Mouse (Mus musculus) ES-E14 (cell line): ENCODE results near the gene Tmem185b. TPM values are rescaled to one million over a fixed set of nuclear protein-coding genes. Genes with fewer than 3 reads are reported as not detected.

Experiments used
- DNase-seq: peaks from one replicate; pipeline ENCODE4 v3.0.0-alpha.2; 2013; ENCODE audit warnings: low read depth, low spot score
- H3K27ac ChIP-seq: 2 replicates; pipeline ENCODE4 v1.5.1; 2012; ENCODE audit warnings: low read depth, mild to moderate bottlenecking, low read length, moderate library complexity, mixed read lengths; ENCODE audit not compliant: poor library complexity, insufficient read depth, severe bottlenecking
- H3K36me3 ChIP-seq: 2 replicates; pipeline ENCODE4 v1.6.1; 2012; ENCODE audit warnings: mild to moderate bottlenecking, low read length, moderate library complexity, mixed read lengths; ENCODE audit not compliant: control insufficient read depth, poor library complexity, insufficient read depth, severe bottlenecking
- H3K4me1 ChIP-seq, 2 experiments: fragments of 150-350 bp in 1 of 2; sonication (generic) in 1 of 2; 2 replicates each; pipeline ENCODE4 v1.6.1; 2012; ENCODE audit warnings: low read length in 2 of 2, mild to moderate bottlenecking in 1 of 2, mixed read lengths in 1 of 2; ENCODE audit not compliant: control insufficient read depth in 2 of 2, insufficient read depth in 2 of 2, poor library complexity in 1 of 2
- H3K4me3 ChIP-seq, 2 experiments: fragments of 150-350 bp in 1 of 2; sonication (generic) in 1 of 2; 2 replicates each; pipeline ENCODE4 v1.5.1; 2012; ENCODE audit warnings: low read length in 2 of 2, low read depth in 1 of 2, mild to moderate bottlenecking in 1 of 2, mixed read lengths in 1 of 2; ENCODE audit not compliant: insufficient read depth in 1 of 2, poor library complexity in 1 of 2, severe bottlenecking in 1 of 2
- H3K9ac ChIP-seq: 2 replicates; pipeline ENCODE4 v1.6.1; 2012; ENCODE audit warnings: low read depth, mild to moderate bottlenecking, low read length, mixed read lengths; ENCODE audit not compliant: poor library complexity, insufficient read depth, severe bottlenecking
- H3K9me3 ChIP-seq: fragments of 150-350 bp; sonication (generic); 2 replicates; pipeline ENCODE4 v1.6.1; 2012; ENCODE audit warnings: low read depth, mild to moderate bottlenecking, low read length; ENCODE audit not compliant: control insufficient read depth, insufficient read depth
- CHD2 ChIP-seq: IDR thresholded peaks from 2 replicates; pipeline ENCODE4 v1.6.1; 2014; ENCODE audit warnings: mild to moderate bottlenecking, low read depth, low read length, inconsistent platforms
- HCFC1 ChIP-seq: IDR thresholded peaks from 2 replicates; pipeline ENCODE4 v1.6.1; 2012; ENCODE audit warnings: low read length, inconsistent platforms, borderline replicate concordance; ENCODE audit not compliant: insufficient read depth
- MAFK ChIP-seq: IDR thresholded peaks from 2 replicates; pipeline ENCODE4 v1.6.1; 2014; ENCODE audit warnings: mild to moderate bottlenecking, low read depth, low read length, inconsistent platforms; ENCODE audit not compliant: insufficient read depth
- ZC3H11A ChIP-seq: IDR thresholded peaks from 2 replicates; pipeline ENCODE4 v1.6.1; 2012; ENCODE audit warnings: low read depth, mild to moderate bottlenecking, inconsistent platforms, low read length, borderline replicate concordance
- ZNF384 ChIP-seq: IDR thresholded peaks from 2 replicates; pipeline ENCODE4 v1.6.1; 2012; ENCODE audit warnings: low read depth, low read length, inconsistent platforms
- in situ Hi-C, 2 experiments: fragments of 600-800 bp; cut with MboI; formaldehyde crosslinking; loops; one replicate each; pipeline ENCODE4 v1.15.1; 2025; ENCODE audit warnings: low sequenced_read_pairs in 2 of 2, inconsistent platforms in 1 of 2; ENCODE audit not compliant: unreplicated experiment in 2 of 2
- total RNA-seq: library from RNA; depleted of rRNA; stranded (reverse); fragments of 300-350 nt; gene quantifications from 2 replicates; pipeline ENCODE4 v1.2.3, GENCODE M21; 2012

Gene Tmem185b
- total RNA-seq, 1 experiment, result 27.0 TPM

DNA sequence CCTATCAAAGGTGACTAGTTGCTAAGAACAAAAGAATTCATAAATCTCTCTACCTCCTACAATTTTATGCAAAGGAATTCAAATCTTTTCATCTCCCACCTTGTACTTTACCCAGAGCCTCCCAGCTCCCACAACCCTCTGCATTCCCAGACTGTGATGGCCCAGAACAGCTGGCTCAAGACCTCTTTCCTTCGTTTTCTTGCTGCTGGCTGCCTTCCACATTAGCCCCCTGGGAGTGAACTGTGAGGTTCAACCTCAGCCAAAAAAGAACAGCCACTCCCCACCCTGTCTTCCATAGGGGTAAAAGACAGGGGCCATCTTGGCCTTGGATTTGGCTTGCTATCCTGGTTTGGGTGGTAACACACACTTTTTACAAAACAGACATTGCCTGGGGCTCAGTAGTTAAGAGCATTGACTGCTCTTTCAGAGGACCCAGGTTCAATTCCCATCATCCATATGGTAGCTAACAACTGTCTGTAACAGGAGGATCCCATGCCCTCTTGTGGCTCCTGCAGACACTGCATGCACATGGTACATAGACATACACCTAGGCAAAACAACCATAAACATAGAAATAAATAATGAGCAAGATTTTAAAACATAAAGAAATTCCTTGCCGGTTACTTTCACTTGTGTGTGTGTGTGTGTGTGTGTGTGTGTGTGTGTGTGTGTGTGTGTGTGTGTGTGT is 31.8 kb upstream of the Tmem185b start:
- Histone ChIP-seq H3K36me3 (no peaks in the 10 kb centered on the region), H3K9ac (no peak overlapping the region), H3K9me3 (no peaks in the 10 kb centered on the region), H3K27ac (no peak overlapping the region), H3K4me1 (peaks cover 2 to 45% of the 10 kb centered on the region in 2 experiments), H3K4me3 (no peak overlapping the region)
- TF ChIP-seq ZC3H11A, result no peak
- DNase-seq, result no peak
- in situ Hi-C loops, result no loop called here

DNA sequence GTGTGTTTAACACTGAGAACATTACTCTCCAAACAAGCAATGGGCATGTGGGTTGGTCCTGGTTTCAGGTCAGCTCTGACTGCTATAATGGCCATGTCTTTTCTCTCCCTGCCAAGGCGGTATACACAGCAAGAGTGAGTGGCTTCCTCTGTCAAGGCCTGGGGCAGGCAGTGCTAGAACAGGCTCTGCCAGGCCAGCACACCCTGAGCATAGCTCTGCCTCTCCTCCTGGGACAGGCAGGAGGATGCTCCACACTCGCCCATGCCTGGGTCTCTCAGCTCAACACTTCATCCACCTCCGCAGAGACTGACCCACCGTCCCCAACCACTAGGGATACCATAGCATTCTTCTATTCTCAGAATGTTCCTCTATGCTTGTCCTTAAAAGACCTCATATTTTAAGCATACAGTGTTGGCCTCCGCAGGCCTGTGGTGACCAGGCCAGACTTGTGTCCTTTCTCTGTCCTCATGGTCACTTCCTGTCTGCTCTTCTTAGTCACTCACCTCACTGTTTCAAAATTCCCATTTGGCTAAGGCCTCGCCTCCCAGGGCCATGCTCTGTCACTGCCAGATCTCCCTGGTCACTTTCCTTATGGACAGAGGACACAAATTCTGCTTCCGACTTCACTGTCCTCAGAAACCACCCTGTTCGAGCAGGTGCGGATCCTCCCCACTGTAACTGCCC is 31.1 kb upstream of the Tmem185b start:
- Histone ChIP-seq H3K9me3 (no peaks in the 10 kb centered on the region), H3K9ac (no peak overlapping the region), H3K36me3 (no peaks in the 10 kb centered on the region), H3K27ac (no peak overlapping the region), H3K4me1 (peaks cover 2 to 47% of the 10 kb centered on the region in 2 experiments), H3K4me3 (no peak overlapping the region)
- in situ Hi-C loops, result no loop called here
- DNase-seq, result no peak
- no peak for TF ChIP-seq ZC3H11A
- no peak for TF ChIP-seq MAFK
- no peak for TF ChIP-seq CHD2
- no peak for TF ChIP-seq ZNF384
- TF ChIP-seq HCFC1, result no peak

GRCm38 (mm10) chr1:119495396-119495775 is 30.6 kb upstream of the Tmem185b start:
- no peaks in the 10 kb centered on the region for H3K36me3 ChIP-seq
- no peak overlapping the region for H3K4me3 ChIP-seq
- no peak overlapping the region for H3K9ac ChIP-seq
- H3K4me1 ChIP-seq, result peaks cover 2 to 47% of the 10 kb centered on the region in 2 experiments
- DNase-seq, result no peak
- H3K27ac ChIP-seq, result no peak overlapping the region
- H3K9me3 ChIP-seq, result no peaks in the 10 kb centered on the region
- TF ChIP-seq MAFK, result no peak
- no peak for TF ChIP-seq ZC3H11A
- no peak for TF ChIP-seq ZNF384
- no peak for TF ChIP-seq CHD2
- no peak for TF ChIP-seq HCFC1
- in situ Hi-C loops, result no loop called here

GRCm38 (mm10) chr1:119497346-119498004 is 28.5 kb upstream of the Tmem185b start:
- DNase-seq, result peak; percentile 77
- H3K27ac ChIP-seq, result peak overlapping the region; percentile 43; the same call in 1 of the 2 replicates
- H3K4me1 ChIP-seq, result peaks cover 2 to 40% of the 10 kb centered on the region in 2 experiments
- in situ Hi-C loops, result no loop called here
- no peaks in the 10 kb centered on the region for H3K36me3 ChIP-seq
- TF ChIP-seq CHD2 (peak; percentile 71; the same call in 1 of the 2 replicates), ZC3H11A (no peak), HCFC1 (peak; percentile 31; the same call in 1 of the 2 replicates)
- H3K4me3 ChIP-seq, result peak overlapping the region in 1 of 2 experiments; percentile 4; a peak in 1 of 4 replicates
- H3K9me3 ChIP-seq, result no peaks in the 10 kb centered on the region
- H3K9ac ChIP-seq, result no peak overlapping the region
